Comparison of ENCODE assay signal across 8 mouse cellular contexts in the genomic region with DNA sequence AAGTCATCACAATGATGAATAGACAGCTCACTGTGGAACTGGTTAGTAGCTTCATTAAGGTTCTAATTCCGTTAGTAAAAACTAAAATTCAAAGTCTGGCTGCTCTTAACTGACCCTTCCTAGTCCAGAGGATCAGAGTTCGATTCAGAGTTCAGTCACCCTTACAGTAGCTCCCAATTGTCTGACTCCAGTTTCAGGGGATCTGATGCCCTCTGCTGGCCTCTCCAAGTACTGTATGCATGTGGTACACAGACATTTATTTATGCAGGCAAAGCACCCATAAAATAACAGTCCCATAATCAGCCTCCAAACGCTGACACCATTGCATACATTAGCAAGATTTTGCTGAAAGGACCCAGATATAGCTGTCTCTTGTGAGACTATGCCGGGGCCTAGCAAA. TPM values are rescaled to one million over a fixed set of nuclear protein-coding genes. Genes with fewer than 3 reads are reported as not detected.
A peak's percentile ranks its signal among the peaks of the same experiment; 100 is the strongest.
DNase-seq lines count a peak whose midpoint lies in the region; ATAC-seq and TF ChIP-seq lines count a peak whose summit lies in the region.

No protein-coding gene starts in this region.

- no peak for ATAC-seq in heart, embryonic 11.5 days (replicated peaks; ENCODE audit: insufficient number of reproducible peaks, low FRiP score, low TSS enrichment)
- peak; percentile 76 for ATAC-seq in hindbrain, embryonic 13.5 days (ENCODE audit: low FRiP score)

- DNase-seq in heart, adult 8-10 months (ENCODE audit: low spot score) = peak; percentile 63
- DNase-seq in brain, embryonic 14.5 days (ENCODE audit: low read depth) = peak; percentile 77
- DNase-seq in fibroblast of lung, adult 2 months (ENCODE audit: low read depth) = peak; percentile 27
- DNase-seq in left cerebral cortex, adult 18-20 months (ENCODE audit: low spot score in 2 of 2) = peak; percentile 78 to 80
- DNase-seq in midbrain, embryonic 10.5 days (ENCODE audit: low spot score) = peak; percentile 73
- peak; percentile 1 to 47 for DNase-seq in spleen, adult 2 months (ENCODE audit: low read depth in 1 of 2, low spot score in 2 of 2)

- no peak overlapping the region for H3K4me2 ChIP-seq in heart, embryonic 11.5 days
- no peak overlapping the region for H3K4me2 ChIP-seq in hindbrain, embryonic 13.5 days

- TF ChIP-seq CTCF in brain, embryonic 14.5 days (IDR thresholded peaks at IDR 0.05; ENCODE audit: borderline replicate concordance, extremely low read depth, insufficient read depth, insufficient read length) = peak; percentile 75; the same call in 1 of the 2 replicates
- peak; percentile 31; the same call in 1 of the 2 replicates for TF ChIP-seq CTCF in spleen, adult 2 months (IDR thresholded peaks at IDR 0.05; ENCODE audit: extremely low read depth, insufficient read depth, insufficient read length, insufficient replicate concordance)

- H3K4me1 ChIP-seq in heart, embryonic 11.5 days (ENCODE audit: control insufficient read depth, insufficient read depth, low read length) = no peaks in the 10 kb centered on the region
- 0 out of 2 replicates have a peak, but pooled peaks cover 4% of the 10 kb centered on the region for H3K4me1 ChIP-seq in hindbrain, embryonic 13.5 days (replicated peaks)
- H3K4me1 ChIP-seq in midbrain, embryonic 10.5 days = peaks cover 14% of the 10 kb centered on the region
- no peaks in the 10 kb centered on the region for H3K4me1 ChIP-seq in spleen, adult 2 months (ENCODE audit: control insufficient read depth, insufficient read depth, insufficient read length)

- H3K36me3 ChIP-seq in heart, embryonic 11.5 days (ENCODE audit: control insufficient read depth, insufficient read depth, low read length) = no peaks in the 10 kb centered on the region
- peaks cover 31% of the 10 kb centered on the region for H3K36me3 ChIP-seq in hindbrain, embryonic 13.5 days
- no peaks in the 10 kb centered on the region for H3K36me3 ChIP-seq in midbrain, embryonic 10.5 days
- no peaks in the 10 kb centered on the region for H3K36me3 ChIP-seq in spleen, adult 2 months (ENCODE audit: control insufficient read depth, insufficient read depth, low read length)

- no peak overlapping the region for H3K27ac ChIP-seq in heart, embryonic 11.5 days (ENCODE audit: low read depth, low read length)
- no peak overlapping the region for H3K27ac ChIP-seq in hindbrain, embryonic 13.5 days
- no peak overlapping the region for H3K27ac ChIP-seq in midbrain, embryonic 10.5 days (replicated peaks)
- no peak overlapping the region for H3K27ac ChIP-seq in spleen, adult 2 months (ENCODE audit: insufficient read depth, low read length)

- H3K9ac ChIP-seq in heart, embryonic 11.5 days (ENCODE audit: low read depth, low read length) = no peak overlapping the region
- H3K9ac ChIP-seq in hindbrain, embryonic 13.5 days = no peak overlapping the region

- WGBS in heart, embryonic 11.5 days (ENCODE audit: insufficient replicate concordance) = 20% methylated on average over 4 of the region's 4 CpGs
- 32% methylated on average over 4 of the region's 4 CpGs for WGBS in hindbrain, embryonic 13.5 days
- 20% methylated on average over 4 of the region's 4 CpGs for WGBS in midbrain, embryonic 10.5 days
- WGBS in spleen, adult 2 months = 22% methylated on average over 4 of the region's 4 CpGs

- no peaks in the 10 kb centered on the region for H3K27me3 ChIP-seq in heart, embryonic 11.5 days (ENCODE audit: control insufficient read depth, insufficient read depth, low read length)
- no peaks in the 10 kb centered on the region for H3K27me3 ChIP-seq in hindbrain, embryonic 13.5 days
- H3K27me3 ChIP-seq in midbrain, embryonic 10.5 days (ENCODE audit: low read depth, poor library complexity, severe bottlenecking) = no peaks in the 10 kb centered on the region
- no peaks in the 10 kb centered on the region for H3K27me3 ChIP-seq in spleen, adult 2 months (ENCODE audit: control insufficient read depth, insufficient read depth, low read length)

- no peaks in the 10 kb centered on the region for H3K9me3 ChIP-seq in heart, embryonic 11.5 days (replicated peaks; ENCODE audit: control insufficient read depth, low read length)
- no peaks in the 10 kb centered on the region for H3K9me3 ChIP-seq in hindbrain, embryonic 13.5 days
- H3K9me3 ChIP-seq in midbrain, embryonic 10.5 days (replicated peaks) = no peaks in the 10 kb centered on the region

- no peak overlapping the region for H3K4me3 ChIP-seq in heart, embryonic 11.5 days (ENCODE audit: low read depth, low read length)
- no peak overlapping the region for H3K4me3 ChIP-seq in hindbrain, embryonic 13.5 days
- no peak overlapping the region for H3K4me3 ChIP-seq in midbrain, embryonic 10.5 days
- H3K4me3 ChIP-seq in spleen, adult 2 months (ENCODE audit: extremely low read depth, insufficient read depth, insufficient read length) = no peak overlapping the region

- TF ChIP-seq POLR2A in brain, embryonic 14.5 days (IDR thresholded peaks at IDR 0.05; ENCODE audit: borderline replicate concordance, extremely low read depth, insufficient read depth, insufficient read length, poor library complexity, severe bottlenecking) = no peak
- no peak for TF ChIP-seq POLR2A in spleen, adult 2 months (IDR thresholded peaks at IDR 0.05; ENCODE audit: low read depth, low read length)

RNA-seq across cellular contexts. Expression of a gene that starts 56.2 kb away (rescaled TPM):
- total RNA-seq in heart, adult 8-10 months (2022) = under 1 TPM; 0.41 to 0.84 (median 0.72) TPM
- 19.9 and 21.5 TPM in 2 replicates for polyA plus RNA-seq in heart, embryonic 11.5 days (2014; fragmentation: Nextera tagmentation; extraction: Ambion mirVana)
- 3.0 and 4.4 TPM in 2 replicates for polyA plus RNA-seq in brain, embryonic 14.5 days (2012; rRNA removed)
- 12.3 and 12.8 TPM in 2 replicates for polyA plus RNA-seq in hindbrain, embryonic 13.5 days (2015; fragmentation: Nextera tagmentation; extraction: Ambion mirVana)
- total RNA-seq in left cerebral cortex, adult 18-20 months (2021) = 1 to 10 TPM; 4.0 to 4.6 TPM
- polyA plus RNA-seq in midbrain, embryonic 10.5 days (2016; fragmentation: Nextera tagmentation; extraction: Ambion mirVana) = 14.7 and 14.8 TPM in 2 replicates
- polyA plus RNA-seq in spleen, adult 2 months (2012; rRNA removed) = 0.05 and 0.12 TPM in 2 replicates

Comparison
In these comparisons a context has a peak if more than half of its experiments do, and no peak if none do; other contexts are left out.
1. DNase-seq: peak in every context shown above with its lines; median percentile 79 in left cerebral cortex, adult 18-20 months; 77 in brain, embryonic 14.5 days; 73 in midbrain, embryonic 10.5 days; 63 in heart, adult 8-10 months; 27 in fibroblast of lung, adult 2 months; 24 in spleen, adult 2 months.